Mouse (Mus musculus): ENCODE data around the gene Barhl1. TPM values are rescaled to one million over a fixed set of nuclear protein-coding genes. Genes with fewer than 3 reads are reported as not detected.

Gene Barhl1
- polyA plus RNA-seq, 1 experiment from 2014 or later: 7.5 TPM

GRCm38 (mm10) chr2:28892796-28893195 is 23.7 kb downstream of the Barhl1 start:
- no peak for ATAC-seq (ENCODE audit: low read depth)
- no peak overlapping the region for H3K4me3 ChIP-seq
- no peaks in the 10 kb centered on the region for H3K27me3 ChIP-seq
- H3K27ac ChIP-seq (replicated peaks): no peak overlapping the region
- no peaks in the 10 kb centered on the region for H3K9me3 ChIP-seq
- peaks cover 74% of the 10 kb centered on the region for H3K36me3 ChIP-seq
- 13% methylated on average over 1 of the region's 1 CpGs for WGBS
- H3K4me2 ChIP-seq: no peak overlapping the region
- H3K9ac ChIP-seq: no peak overlapping the region
- no peaks in the 10 kb centered on the region for H3K4me1 ChIP-seq (replicated peaks)

GRCm38 (mm10) chr2:28884914-28885313 is 31.6 kb downstream of the Barhl1 start:
- no peak overlapping the region for H3K27ac ChIP-seq (replicated peaks)
- H3K4me1 ChIP-seq (replicated peaks): no peaks in the 10 kb centered on the region; the same call in 1 of the 2 replicates
- WGBS: 72% methylated on average over 4 of the region's 4 CpGs
- no peaks in the 10 kb centered on the region for H3K9me3 ChIP-seq
- ATAC-seq (ENCODE audit: low read depth): no peak
- H3K27me3 ChIP-seq: no peaks in the 10 kb centered on the region
- no peak overlapping the region for H3K9ac ChIP-seq
- no peak overlapping the region for H3K4me3 ChIP-seq
- peaks cover 57% of the 10 kb centered on the region for H3K36me3 ChIP-seq
- H3K4me2 ChIP-seq: no peak overlapping the region

GRCm38 (mm10) chr2:28882826-28883485 is 33.5 kb downstream of the Barhl1 start:
- Histone ChIP-seq H3K27ac (replicated peaks) (no peak overlapping the region), H3K9me3 (no peaks in the 10 kb centered on the region), H3K27me3 (no peaks in the 10 kb centered on the region), H3K4me1 (replicated peaks) (no peaks in the 10 kb centered on the region; the same call in 1 of the 2 replicates), H3K36me3 (peaks cover 53% of the 10 kb centered on the region), H3K9ac (no peak overlapping the region), H3K4me3 (no peak overlapping the region), H3K4me2 (no peak overlapping the region)
- ATAC-seq (ENCODE audit: low read depth): no peak
- 79% methylated on average over 6 of the region's 6 CpGs for WGBS

GRCm38 (mm10) chr2:28882047-28882446 is 34.4 kb downstream of the Barhl1 start:
- no peak overlapping the region for H3K27ac ChIP-seq (replicated peaks)
- 89% methylated on average over 3 of the region's 3 CpGs for WGBS
- H3K36me3 ChIP-seq: peaks cover 53% of the 10 kb centered on the region
- no peak for ATAC-seq (ENCODE audit: low read depth)
- no peaks in the 10 kb centered on the region for H3K27me3 ChIP-seq
- H3K4me3 ChIP-seq: no peak overlapping the region
- H3K9ac ChIP-seq: no peak overlapping the region
- H3K9me3 ChIP-seq: no peaks in the 10 kb centered on the region
- H3K4me2 ChIP-seq: no peak overlapping the region
- no peaks in the 10 kb centered on the region; the same call in 1 of the 2 replicates for H3K4me1 ChIP-seq (replicated peaks)

GRCm38 (mm10) chr2:28881275-28881674 is 35.2 kb downstream of the Barhl1 start:
- Histone ChIP-seq H3K9me3 (no peaks in the 10 kb centered on the region), H3K4me3 (no peak overlapping the region), H3K9ac (no peak overlapping the region), H3K4me2 (no peak overlapping the region), H3K27ac (replicated peaks) (no peak overlapping the region), H3K36me3 (peaks cover 56% of the 10 kb centered on the region), H3K4me1 (replicated peaks) (no peaks in the 10 kb centered on the region; the same call in 1 of the 2 replicates), H3K27me3 (no peaks in the 10 kb centered on the region)
- ATAC-seq (ENCODE audit: low read depth): no peak
- WGBS: 86% methylated on average over 3 of the region's 3 CpGs

- Histone ChIP-seq H3K4me3 (no peak overlapping the region), H3K27me3 (no peaks in the 10 kb centered on the region), H3K9me3 (no peaks in the 10 kb centered on the region), H3K36me3 (peaks cover 62% of the 10 kb centered on the region), H3K9ac (no peak overlapping the region), H3K4me2 (no peak overlapping the region), H3K27ac (replicated peaks) (no peak overlapping the region), H3K4me1 (replicated peaks) (no peaks in the 10 kb centered on the region)
- 91% methylated on average over 11 of the region's 11 CpGs for WGBS
- no peak for ATAC-seq (ENCODE audit: low read depth)
These were observed 40.9 kb downstream of the Barhl1 start for GRCm38 (mm10) chr2:28875554-28875953.

- ATAC-seq (ENCODE audit: low read depth): no peak
- Histone ChIP-seq H3K36me3 (peaks cover 52% of the 10 kb centered on the region), H3K4me3 (no peak overlapping the region)
These were observed 49.0 kb downstream of the Barhl1 start for GRCm38 (mm10) chr2:28867495-28867894.

GRCm38 (mm10) chr2:28863857-28864256 is 52.6 kb downstream of the Barhl1 start:
- H3K9me3 ChIP-seq: no peaks in the 10 kb centered on the region
- no peak overlapping the region for H3K9ac ChIP-seq
- no peak overlapping the region for H3K27ac ChIP-seq (replicated peaks)
- H3K4me2 ChIP-seq: no peak overlapping the region
- no peak overlapping the region for H3K4me3 ChIP-seq
- no peaks in the 10 kb centered on the region for H3K4me1 ChIP-seq (replicated peaks)
- H3K27me3 ChIP-seq: no peaks in the 10 kb centered on the region
- ATAC-seq (ENCODE audit: low read depth): no peak
- H3K36me3 ChIP-seq: peaks cover 86% of the 10 kb centered on the region

More at GRCm38 (mm10) chr2:28867495-28867894, 49.0 kb downstream of the Barhl1 start:
- no peaks in the 10 kb centered on the region for H3K4me1 ChIP-seq (replicated peaks)
- H3K27ac ChIP-seq (replicated peaks): no peak overlapping the region
- no peak overlapping the region for H3K9ac ChIP-seq
- no peaks in the 10 kb centered on the region for H3K9me3 ChIP-seq
- H3K4me2 ChIP-seq: no peak overlapping the region
- no peaks in the 10 kb centered on the region for H3K27me3 ChIP-seq
- WGBS: 62% methylated on average over 7 of the region's 7 CpGs

GRCm38 (mm10) chr2:28860678-28861423 is 55.6 kb downstream of the Barhl1 start:
- no peaks in the 10 kb centered on the region for H3K4me1 ChIP-seq (replicated peaks)
- no peaks in the 10 kb centered on the region for H3K27me3 ChIP-seq
- no peak overlapping the region for H3K4me3 ChIP-seq
- peaks cover 86% of the 10 kb centered on the region for H3K36me3 ChIP-seq
- no peak overlapping the region for H3K9ac ChIP-seq
- no peak for ATAC-seq (ENCODE audit: low read depth)
- H3K9me3 ChIP-seq: no peaks in the 10 kb centered on the region
- 81% methylated on average over 8 of the region's 8 CpGs for WGBS
- no peak overlapping the region for H3K27ac ChIP-seq (replicated peaks)
- no peak overlapping the region for H3K4me2 ChIP-seq

- H3K36me3 ChIP-seq: peaks cover 85% of the 10 kb centered on the region
These were observed 57.2 kb downstream of the Barhl1 start for GRCm38 (mm10) chr2:28859303-28859702.

More at GRCm38 (mm10) chr2:28859303-28859702, 57.2 kb downstream of the Barhl1 start:
- Histone ChIP-seq H3K9ac (no peak overlapping the region), H3K4me2 (no peak overlapping the region), H3K4me3 (no peak overlapping the region), H3K9me3 (no peaks in the 10 kb centered on the region), H3K27ac (replicated peaks) (no peak overlapping the region), H3K4me1 (replicated peaks) (no peaks in the 10 kb centered on the region), H3K27me3 (no peaks in the 10 kb centered on the region)
- WGBS: 94% methylated on average over 4 of the region's 4 CpGs
- ATAC-seq (ENCODE audit: low read depth): no peak

Measured in neural tube, embryonic 13.5 days (tissue).